Mouse (Mus musculus) forebrain, embryonic 10.5 days (tissue): ENCODE results near the gene En2. TPM values are rescaled to one million over a fixed set of nuclear protein-coding genes. Genes with fewer than 3 reads are reported as not detected.

ENCODE experiments used
- DNase-seq: peaks from one replicate; pipeline ENCODE4 v3.0.0-alpha.2; 2017; ENCODE audit warnings: low spot score; ENCODE audit errors: extremely low spot score
- H3K27ac ChIP-seq: fragments of 300-500 bp; sonication (generic); 2 replicates; pipeline ENCODE4 v1.5.1; 2016; ENCODE audit warnings: mild to moderate bottlenecking
- H3K27me3 ChIP-seq: fragments of 300-500 bp; sonication (generic); 2 replicates; pipeline ENCODE4 v1.6.1; 2016; ENCODE audit warnings: mild to moderate bottlenecking; ENCODE audit not compliant: poor library complexity, severe bottlenecking
- H3K36me3 ChIP-seq: fragments of 300-500 bp; sonication (generic); replicated peaks from 2 replicates; pipeline ENCODE4 v1.6.1; 2016; ENCODE audit warnings: mild to moderate bottlenecking, moderate library complexity
- H3K4me1 ChIP-seq: fragments of 300-500 bp; sonication (generic); 2 replicates; pipeline ENCODE4 v1.6.1; 2016
- H3K4me3 ChIP-seq: fragments of 300-500 bp; sonication (generic); 2 replicates; pipeline ENCODE4 v1.5.1; 2016; ENCODE audit warnings: mild to moderate bottlenecking, moderate library complexity
- H3K9me3 ChIP-seq: fragments of 300-500 bp; sonication (generic); 2 replicates; pipeline ENCODE4 v1.6.1; 2016; ENCODE audit warnings: mild to moderate bottlenecking, moderate library complexity
- WGBS: fragments of 180-500 bp; shearing (Covaris S2); methylation state at CpG from one replicate; pipeline ENCODE4 v1.1.7; 2016; 5-methylcytosine and 5-hydroxymethylcytosine counted together
- polyA plus RNA-seq: library from polyadenylated mRNA; unstranded; fragments of >200 nt; fragmentation: Nextera tagmentation; extraction: Ambion mirVana; gene quantifications from 2 replicates; pipeline ENCODE4 v1.2.1, GENCODE M21; 2016

Gene En2
- polyA plus RNA-seq: not detected in 2 replicates

DNA sequence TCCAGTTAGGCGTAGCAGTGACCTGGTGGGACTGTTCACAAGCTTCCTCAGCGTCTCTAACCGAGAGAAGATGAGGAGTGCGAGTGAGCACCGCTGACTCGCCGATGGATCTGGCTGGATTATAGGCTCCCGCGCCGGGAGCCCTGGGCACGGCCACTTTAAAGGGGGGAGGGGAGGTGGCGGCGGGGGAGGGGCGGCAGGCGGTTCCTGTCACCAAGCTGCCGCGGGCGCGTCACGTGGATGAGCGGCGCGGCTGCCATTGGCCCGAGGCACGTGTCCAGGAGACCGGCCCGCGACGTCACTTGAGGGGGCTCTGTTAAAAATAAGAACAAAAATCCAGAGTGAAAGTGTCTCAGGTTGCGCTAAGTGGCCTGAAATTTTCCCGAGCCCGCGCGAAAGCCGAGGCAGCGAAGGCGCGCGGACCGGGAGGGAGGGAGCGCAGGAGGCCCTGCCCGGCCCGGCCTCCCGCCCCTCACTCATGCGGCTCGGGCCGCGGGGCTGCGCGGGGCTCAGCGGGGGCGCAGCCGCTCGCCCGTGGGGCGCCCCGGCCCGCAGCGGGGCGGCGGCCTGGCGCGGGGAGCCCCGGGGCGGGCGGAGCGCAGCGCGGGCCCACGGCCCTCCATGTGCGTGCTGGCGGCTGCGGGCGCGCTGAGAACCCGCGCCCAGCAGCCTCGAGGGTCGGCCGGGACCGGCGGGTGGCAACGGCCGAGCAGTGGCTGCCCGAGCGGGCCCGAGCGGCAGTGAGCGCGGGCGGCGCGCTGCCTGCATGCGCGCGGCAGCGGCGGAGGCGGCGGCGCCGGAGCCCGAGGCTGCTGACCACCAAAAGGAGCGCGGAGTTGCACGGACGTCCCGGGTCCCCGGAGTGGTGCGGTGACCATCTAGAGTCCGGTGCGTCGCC is at the start of gene En2:
Gene En2, plus strand, starts transcription at position 337 of the 898 bp plus-strand sequence.
- H3K9me3 ChIP-seq: no peaks in the 10 kb centered on the region
- H3K4me3 ChIP-seq: peak within 1 kb of the TSS; percentile 48
- peak; percentile 79 for DNase-seq
- H3K36me3 ChIP-seq: no peaks in the 10 kb centered on the region
- peaks cover 40% of the 10 kb centered on the region for H3K4me1 ChIP-seq
- WGBS: under 1% methylated on average over 111 of the region's 113 CpGs
- no peak within 1 kb of the TSS for H3K27ac ChIP-seq
- peaks cover 100% of the 10 kb centered on the region for H3K27me3 ChIP-seq

DNA sequence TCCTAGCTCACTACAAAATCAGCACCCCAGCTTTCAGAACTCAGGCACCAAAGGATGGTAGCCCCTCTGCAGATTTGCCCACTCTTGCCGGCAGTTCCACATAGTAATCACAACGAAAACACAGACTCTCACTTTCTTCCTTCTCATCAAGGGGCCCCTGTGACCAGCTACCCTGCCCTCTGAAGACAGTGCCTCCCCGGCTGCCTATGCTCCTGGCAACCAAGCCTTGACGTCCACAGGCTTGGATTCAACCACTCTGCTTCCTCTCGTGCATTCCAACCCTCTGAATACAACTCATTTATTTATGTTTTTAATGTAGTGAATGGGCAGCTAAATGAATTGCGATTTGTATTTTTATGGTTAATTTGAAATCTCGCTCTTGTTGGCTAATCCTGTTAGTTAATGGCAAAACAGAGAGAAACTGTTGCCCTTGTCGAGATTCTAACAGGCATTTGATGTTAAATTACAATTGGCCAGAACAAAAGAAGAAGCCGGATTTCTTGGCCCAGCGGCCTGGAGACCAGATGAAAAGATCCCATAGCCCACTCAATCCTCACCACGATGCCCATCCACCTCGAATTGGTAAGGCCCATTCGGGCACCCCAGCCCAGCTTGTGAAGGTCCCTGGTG is 48.1 kb upstream of the En2 start:
- no peak overlapping the region for H3K4me3 ChIP-seq
- no peak for DNase-seq
- H3K4me1 ChIP-seq: peaks cover 17% of the 10 kb centered on the region
- no peak overlapping the region for H3K27ac ChIP-seq
- no peaks in the 10 kb centered on the region for H3K36me3 ChIP-seq
- H3K9me3 ChIP-seq: no peaks in the 10 kb centered on the region
- peaks cover 86% of the 10 kb centered on the region for H3K27me3 ChIP-seq
- WGBS: 1% methylated on average over 13 of the region's 13 CpGs

DNA sequence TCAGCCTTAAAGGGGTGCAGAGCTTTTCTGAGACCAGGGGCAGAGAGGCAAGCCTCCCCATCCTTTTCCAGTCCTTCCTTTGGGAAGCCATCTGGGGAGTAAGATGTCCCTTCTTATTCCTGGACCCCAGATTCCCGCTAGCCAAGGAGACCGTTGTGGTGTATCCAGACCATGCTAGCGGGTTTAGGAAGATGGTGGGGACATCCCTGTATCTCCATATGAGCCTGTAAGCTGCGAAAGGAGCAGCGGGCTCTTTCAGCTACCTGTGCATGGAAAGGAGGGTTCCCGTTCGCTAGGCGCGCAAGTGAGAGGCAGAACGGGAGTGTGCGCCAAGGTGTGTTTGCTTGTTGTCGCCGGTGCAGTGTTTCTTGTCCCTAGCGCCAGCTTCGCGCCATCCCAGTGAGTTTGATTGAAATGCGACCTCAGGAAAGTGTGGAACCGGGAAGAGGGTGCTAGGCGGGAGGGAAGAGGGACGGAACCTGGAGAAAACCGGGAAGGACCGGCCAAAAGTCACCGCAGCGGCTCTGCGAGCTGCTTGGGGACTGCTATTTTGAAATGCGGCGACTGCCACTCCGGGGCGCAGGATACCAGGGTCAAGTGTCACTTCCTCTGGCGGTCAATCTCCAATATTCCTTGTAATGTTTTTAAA is 47.5 kb upstream of the En2 start:
- no peak overlapping the region for H3K27ac ChIP-seq
- under 1% methylated on average over 30 of the region's 30 CpGs for WGBS

DNA sequence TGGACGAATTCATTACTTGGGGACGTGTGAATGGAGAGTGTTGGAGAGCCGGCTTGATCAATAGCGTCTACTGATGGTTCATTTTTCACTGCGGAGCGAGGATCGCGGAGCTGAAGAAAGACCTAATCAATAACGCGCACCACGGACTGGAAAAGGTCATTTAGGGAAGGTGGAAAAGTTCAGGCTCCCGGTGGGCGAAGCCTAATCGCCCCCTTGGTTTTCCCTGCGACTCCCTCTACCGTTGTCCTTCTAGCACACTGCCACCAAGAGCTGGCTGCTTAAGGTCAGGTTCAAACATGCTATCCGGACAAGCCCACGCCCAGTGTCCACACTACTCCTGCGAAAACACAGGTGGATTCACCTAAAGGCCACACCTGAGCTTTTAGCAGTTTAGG is 47.0 kb upstream of the En2 start:
- Histone ChIP-seq H3K4me3 (peak overlapping the region; percentile 42), H3K9me3 (no peaks in the 10 kb centered on the region), H3K4me1 (peaks cover 23% of the 10 kb centered on the region), H3K27me3 (peaks cover 87% of the 10 kb centered on the region), H3K27ac (no peak overlapping the region), H3K36me3 (no peaks in the 10 kb centered on the region)
- DNase-seq: no peak
- under 1% methylated on average over 19 of the region's 19 CpGs for WGBS

More for the DNA sequence above, 47.5 kb upstream of the En2 start:
- Histone ChIP-seq H3K27me3 (peaks cover 86% of the 10 kb centered on the region), H3K36me3 (no peaks in the 10 kb centered on the region), H3K4me3 (peak overlapping the region; percentile 42), H3K4me1 (peaks cover 18% of the 10 kb centered on the region), H3K9me3 (no peaks in the 10 kb centered on the region)
- peak; percentile 49 for DNase-seq

DNA sequence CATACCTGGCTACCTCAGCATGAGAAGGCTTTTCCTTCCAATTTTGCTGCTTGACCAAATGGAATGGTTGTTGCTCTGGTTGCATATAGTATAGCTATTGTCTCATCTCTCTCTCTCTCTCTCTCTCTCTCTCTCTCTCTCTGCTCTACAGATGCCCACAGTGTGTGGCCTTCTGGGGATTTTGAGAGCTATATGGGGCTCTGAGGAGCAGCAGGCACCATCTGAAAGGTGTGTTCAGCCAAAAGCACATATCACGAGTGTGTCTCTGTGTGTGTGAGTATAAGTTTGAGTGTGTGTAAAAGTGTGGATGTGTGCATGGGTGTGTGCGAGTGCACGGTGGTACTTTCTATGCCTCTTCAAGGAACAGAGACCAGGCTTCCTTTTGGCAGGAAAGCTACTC is 45.9 kb upstream of the En2 start:
- Histone ChIP-seq H3K4me1 (peaks cover 33% of the 10 kb centered on the region), H3K36me3 (no peaks in the 10 kb centered on the region), H3K9me3 (no peaks in the 10 kb centered on the region), H3K4me3 (no peak overlapping the region), H3K27ac (no peak overlapping the region), H3K27me3 (peaks cover 87% of the 10 kb centered on the region)
- no peak for DNase-seq
- 19% methylated on average over 3 of the region's 3 CpGs for WGBS

DNA sequence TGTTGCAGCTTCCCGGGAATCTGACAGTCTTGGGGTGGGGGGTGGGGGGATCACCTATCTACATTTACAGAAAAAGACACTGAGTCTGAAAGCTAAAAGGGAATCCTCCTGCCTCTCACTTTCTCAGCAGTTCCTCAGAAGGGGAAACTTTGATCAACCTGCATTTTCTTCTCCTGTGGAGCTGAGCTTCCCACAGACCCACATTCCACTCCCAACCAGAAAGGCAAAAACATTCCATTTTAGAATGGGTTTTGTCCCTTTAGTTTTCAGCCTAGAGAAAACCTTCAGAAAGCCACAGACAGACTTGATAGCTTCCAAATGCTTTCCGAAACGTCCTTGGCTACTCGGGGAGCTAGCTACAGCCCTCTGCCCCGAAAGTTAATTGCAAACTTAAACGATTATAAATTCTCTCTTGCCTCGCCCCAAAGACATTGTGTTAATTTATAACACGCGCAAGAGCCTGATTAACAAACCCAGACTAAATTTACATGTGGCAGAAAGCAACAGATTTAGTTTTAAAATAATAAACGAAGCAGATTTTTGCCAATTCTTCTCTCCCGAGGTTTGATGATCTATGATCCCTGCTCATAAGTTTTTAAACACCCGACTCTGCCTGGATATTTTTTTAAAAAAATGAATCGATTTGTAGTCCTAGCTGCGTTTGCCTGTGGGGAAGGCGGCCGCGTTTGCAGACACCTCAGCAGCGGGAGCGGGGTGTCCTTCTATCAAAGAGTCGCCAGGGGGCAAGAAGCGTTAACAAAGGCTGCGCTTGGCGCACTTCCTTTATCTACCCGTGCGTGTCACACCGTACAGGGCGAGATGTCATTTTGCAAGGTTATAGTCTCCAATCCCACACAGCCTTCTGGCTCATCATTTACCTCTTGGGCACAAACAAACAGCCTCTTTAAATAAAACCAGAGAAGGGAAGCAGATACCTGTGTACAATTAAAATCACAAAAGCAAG is 42.7 kb upstream of the En2 start:
- WGBS: under 1% methylated on average over 27 of the region's 27 CpGs
- Histone ChIP-seq H3K4me1 (peaks cover 31% of the 10 kb centered on the region), H3K4me3 (no peak overlapping the region), H3K36me3 (no peaks in the 10 kb centered on the region), H3K27ac (no peak overlapping the region), H3K27me3 (peaks cover 100% of the 10 kb centered on the region), H3K9me3 (no peaks in the 10 kb centered on the region)
- peak; percentile 58 for DNase-seq

DNA sequence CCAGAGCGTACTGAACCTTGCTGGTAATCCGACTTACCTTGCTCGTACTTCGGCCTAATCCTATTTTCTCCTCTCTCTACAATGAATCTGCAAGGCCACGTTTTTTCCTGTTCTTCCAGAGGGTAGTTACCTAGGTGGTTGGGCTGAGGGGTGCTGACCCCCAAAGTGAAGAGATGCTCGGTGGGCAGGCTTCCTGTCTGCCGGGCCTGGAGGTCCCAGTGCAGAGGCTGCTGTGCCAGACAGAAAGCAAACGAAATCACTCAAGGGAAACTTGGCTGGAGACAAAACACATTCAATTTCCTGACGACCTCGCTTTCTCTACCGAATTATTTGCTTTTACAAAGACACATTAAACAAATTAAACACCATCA is 42.1 kb upstream of the En2 start:
- under 1% methylated on average over 11 of the region's 11 CpGs for WGBS
- peak; percentile 34 for DNase-seq
- no peak overlapping the region for H3K4me3 ChIP-seq

DNA sequence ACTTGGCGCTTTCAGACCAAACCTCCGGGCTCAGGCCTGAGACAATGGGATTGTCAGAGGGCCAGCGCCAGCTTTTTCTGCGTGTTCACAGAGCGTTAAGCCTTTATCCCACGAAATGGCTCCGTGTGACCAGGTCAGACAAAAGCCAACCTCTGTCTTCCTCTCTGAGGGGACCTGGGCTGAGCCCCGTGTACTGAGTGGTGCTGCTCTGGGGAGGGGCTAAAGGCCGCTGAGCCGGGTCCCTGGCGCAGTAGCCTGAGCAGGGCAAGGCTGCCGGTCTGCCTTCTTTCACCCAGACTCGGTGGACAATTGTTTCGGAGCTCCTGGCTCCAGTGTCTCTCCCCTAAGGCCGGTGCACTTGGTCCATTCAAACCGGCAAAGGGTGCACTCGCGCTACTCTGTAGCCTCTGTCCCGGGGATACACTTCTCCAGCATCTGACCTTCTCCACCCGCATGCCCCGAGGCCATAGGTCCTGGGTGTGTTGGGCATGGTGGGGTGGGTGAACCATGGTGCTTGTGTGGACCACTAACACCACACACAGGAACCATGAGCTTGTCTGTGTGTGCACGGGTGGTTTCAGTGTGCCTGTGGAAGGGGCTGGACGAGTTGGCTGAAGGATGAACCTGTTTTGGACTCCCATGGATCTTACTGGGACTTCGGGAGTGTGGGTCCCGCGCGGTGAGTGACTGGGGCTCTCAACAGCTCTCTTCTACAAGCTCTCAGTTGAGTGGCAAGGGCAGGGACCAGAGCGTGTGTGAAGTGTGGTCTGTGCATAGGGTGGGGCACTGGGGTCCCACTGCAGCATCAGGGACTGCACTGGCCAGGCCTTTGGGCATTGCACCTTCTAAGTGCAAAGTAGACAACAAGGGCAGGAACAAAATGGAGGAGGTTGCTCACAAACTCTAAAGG is 40.9 kb upstream of the En2 start:
- WGBS: 4% methylated on average over 28 of the region's 28 CpGs
- DNase-seq: peak; percentile 56
- Histone ChIP-seq H3K4me1 (peaks cover 21% of the 10 kb centered on the region), H3K9me3 (no peaks in the 10 kb centered on the region), H3K4me3 (peak overlapping the region; percentile 36), H3K27me3 (peaks cover 100% of the 10 kb centered on the region), H3K36me3 (no peaks in the 10 kb centered on the region), H3K27ac (no peak overlapping the region)

More for the DNA sequence above, 42.1 kb upstream of the En2 start:
- H3K36me3 ChIP-seq: no peaks in the 10 kb centered on the region
- no peaks in the 10 kb centered on the region for H3K9me3 ChIP-seq
- H3K27ac ChIP-seq: no peak overlapping the region
- H3K27me3 ChIP-seq: peaks cover 100% of the 10 kb centered on the region
- peaks cover 24% of the 10 kb centered on the region for H3K4me1 ChIP-seq

DNA sequence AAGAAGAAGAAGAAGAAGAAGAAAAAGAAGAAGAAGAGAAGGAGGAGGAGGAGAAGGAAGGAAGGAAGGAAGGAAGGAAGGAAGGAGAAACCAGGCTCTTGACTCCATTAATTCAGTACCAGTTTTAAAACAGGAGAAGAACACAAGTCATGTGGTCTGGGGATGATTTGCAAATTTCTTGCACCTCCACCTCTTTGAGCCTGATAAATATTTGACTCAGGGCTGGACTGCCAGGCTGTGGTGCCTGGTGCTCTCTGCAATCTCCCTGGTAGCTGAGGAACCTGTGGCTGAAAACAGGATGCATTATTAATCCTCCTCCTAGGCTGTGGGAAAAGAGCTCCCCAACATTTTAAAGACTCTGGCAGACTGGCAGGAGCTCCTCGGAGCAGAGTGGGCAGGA is 36.6 kb upstream of the En2 start:
- no peak for DNase-seq
- H3K27me3 ChIP-seq: peaks cover 100% of the 10 kb centered on the region
- H3K4me3 ChIP-seq: no peak overlapping the region
- H3K4me1 ChIP-seq: peaks cover 12% of the 10 kb centered on the region
- 69% methylated on average over 1 of the region's 1 CpGs for WGBS
- H3K27ac ChIP-seq: no peak overlapping the region
- H3K9me3 ChIP-seq: no peaks in the 10 kb centered on the region
- no peaks in the 10 kb centered on the region for H3K36me3 ChIP-seq

DNA sequence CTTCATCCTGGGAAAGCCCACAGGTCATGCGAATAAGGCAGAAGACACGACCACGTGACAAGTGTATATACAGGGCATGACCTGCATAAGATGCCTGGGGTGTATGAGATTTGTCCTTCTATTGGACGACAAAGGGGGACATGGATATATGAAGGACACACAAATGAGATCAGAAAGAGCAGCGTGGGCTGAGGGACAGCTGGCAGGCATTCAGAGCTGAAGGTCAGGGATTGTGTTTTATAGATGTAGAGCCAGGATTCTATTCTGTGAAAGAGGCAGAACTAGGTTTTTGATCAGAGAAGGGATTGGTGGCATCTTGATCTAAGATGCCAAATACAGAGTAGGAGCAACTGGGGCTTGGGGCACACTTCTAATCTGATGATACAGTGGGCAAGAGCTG is 33.3 kb upstream of the En2 start:
- WGBS: 89% methylated on average over 5 of the region's 5 CpGs
- Histone ChIP-seq H3K27ac (no peak overlapping the region), H3K36me3 (no peaks in the 10 kb centered on the region), H3K27me3 (peaks cover 98% of the 10 kb centered on the region), H3K4me3 (no peak overlapping the region), H3K4me1 (no peaks in the 10 kb centered on the region), H3K9me3 (no peaks in the 10 kb centered on the region)
- DNase-seq: no peak

DNA sequence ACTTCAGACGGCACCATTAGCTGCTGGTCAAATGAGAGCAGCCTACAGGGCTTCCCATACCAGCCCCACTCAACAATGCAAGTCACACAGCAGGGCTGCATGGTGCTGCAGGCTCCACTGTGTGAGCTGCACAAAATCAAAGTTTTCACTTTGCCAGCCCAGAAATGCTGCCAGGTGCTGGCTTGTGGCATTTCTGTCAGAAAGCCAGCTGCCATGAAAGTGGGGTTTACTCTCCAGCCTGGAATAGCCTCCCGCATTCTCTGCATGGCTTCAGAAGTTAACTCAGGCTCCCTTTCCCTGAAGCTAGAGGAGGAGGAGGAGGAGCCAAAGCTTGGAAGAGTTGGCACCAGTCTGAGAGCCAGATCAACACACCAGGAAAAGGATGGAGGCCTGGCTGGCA is 29.1 kb upstream of the En2 start:
- Histone ChIP-seq H3K9me3 (no peaks in the 10 kb centered on the region), H3K36me3 (no peaks in the 10 kb centered on the region), H3K27ac (no peak overlapping the region), H3K4me1 (no peaks in the 10 kb centered on the region), H3K4me3 (no peak overlapping the region), H3K27me3 (peaks cover 73% of the 10 kb centered on the region)
- 53% methylated on average over 2 of the region's 2 CpGs for WGBS
- no peak for DNase-seq
